Mouse (Mus musculus) forebrain, embryonic 12.5 days (tissue): ENCODE measurements at regions not wholly inside any gene's neighbourhood (a gene's known extent, or its start where the extent isn't known, plus 50 kb on each side); places are given as distances from the start of the nearest gene placed in this dataset.
A peak's percentile ranks its signal among the peaks of the same experiment; 100 is the strongest.

Experiments used
- ATAC-seq: fragments of 200-750 bp; cut with Nextera tagmentation; 2 replicates; pipeline ENCODE4 v1.8.0; 2017; ENCODE audit warnings: moderate TSS enrichment; ENCODE audit not compliant: low FRiP score
- H3K27ac ChIP-seq: fragments of 300-500 bp; sonication (generic); 2 replicates; pipeline ENCODE4 v1.5.1; 2016; ENCODE audit warnings: mild to moderate bottlenecking
- H3K27me3 ChIP-seq: fragments of 300-500 bp; sonication (generic); 2 replicates; pipeline ENCODE4 v1.6.1; 2016; ENCODE audit warnings: mild to moderate bottlenecking
- H3K36me3 ChIP-seq: fragments of 300-500 bp; sonication (generic); replicated peaks from 2 replicates; pipeline ENCODE4 v1.6.1; 2016; ENCODE audit warnings: mild to moderate bottlenecking
- H3K4me1 ChIP-seq: fragments of 300-500 bp; sonication (generic); 2 replicates; pipeline ENCODE4 v1.6.1; 2016
- H3K4me2 ChIP-seq: fragments of 300-500 bp; sonication (generic); 2 replicates; pipeline ENCODE4 v1.6.1; 2016; ENCODE audit warnings: mild to moderate bottlenecking, moderate library complexity
- H3K4me3 ChIP-seq: fragments of 300-500 bp; sonication (generic); replicated peaks from 2 replicates; pipeline ENCODE4 v1.5.1; 2016; ENCODE audit warnings: mild to moderate bottlenecking
- H3K9ac ChIP-seq: fragments of 300-500 bp; sonication (generic); 2 replicates; pipeline ENCODE4 v1.6.1; 2016; ENCODE audit warnings: mild to moderate bottlenecking
- H3K9me3 ChIP-seq: fragments of 300-500 bp; sonication (generic); 2 replicates; pipeline ENCODE4 v1.6.1; 2016
- WGBS: fragments of 180-500 bp; shearing (Covaris S2); methylation state at CpG from one replicate; pipeline ENCODE4 v1.1.7; 2016; 5-methylcytosine and 5-hydroxymethylcytosine counted together

- no peak overlapping the region for H3K27ac ChIP-seq
- no peak overlapping the region for H3K4me3 ChIP-seq
Observed at GRCm38 (mm10) chr9:87894051-87894450, 163.0 kb upstream of the Tbx18 start.

GRCm38 (mm10) chr9:87894596-87894995 lies 163.5 kb upstream of the Tbx18 start:
- 45% methylated on average over 3 of the region's 3 CpGs for WGBS
- no peak for ATAC-seq

More at GRCm38 (mm10) chr9:87894051-87894450, 163.0 kb upstream of the Tbx18 start:
- no peak overlapping the region for H3K4me2 ChIP-seq
- ATAC-seq = 0 out of 2 replicates have a peak, but pooled peaks have one; percentile 43
- H3K4me1 ChIP-seq = peaks cover 13% of the 10 kb centered on the region
- H3K27me3 ChIP-seq = no peaks in the 10 kb centered on the region
- no peaks in the 10 kb centered on the region for H3K36me3 ChIP-seq
- H3K9me3 ChIP-seq = no peaks in the 10 kb centered on the region
- WGBS = 16% methylated on average over 4 of the region's 4 CpGs
- no peak overlapping the region for H3K9ac ChIP-seq

DNA sequence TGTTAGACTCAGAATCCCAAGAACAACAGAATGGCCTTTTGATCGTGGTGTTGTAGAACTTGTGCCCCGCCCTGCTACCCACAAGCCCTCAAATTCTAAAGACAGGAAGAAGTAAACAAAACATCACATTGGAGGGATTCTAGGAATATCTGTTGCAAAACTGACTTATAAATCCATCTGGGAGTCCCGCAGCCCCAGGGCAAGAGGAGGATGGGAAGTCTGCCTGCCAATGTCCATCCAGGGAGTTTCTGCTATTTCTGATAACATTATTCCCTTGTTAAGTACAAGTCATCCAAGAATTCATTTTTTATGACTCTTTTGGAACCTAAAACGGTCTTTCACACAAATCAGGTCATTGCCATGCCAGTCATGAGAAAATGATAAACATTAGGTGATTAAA lies 164.5 kb upstream of the Tbx18 start:
- Histone ChIP-seq H3K4me2 (no peak overlapping the region), H3K27me3 (no peaks in the 10 kb centered on the region), H3K4me1 (peaks cover 13% of the 10 kb centered on the region), H3K27ac (no peak overlapping the region), H3K9ac (no peak overlapping the region), H3K36me3 (no peaks in the 10 kb centered on the region), H3K9me3 (no peaks in the 10 kb centered on the region), H3K4me3 (no peak overlapping the region)
- WGBS = 88% methylated on average over 4 of the region's 4 CpGs
- no peak for ATAC-seq

More at GRCm38 (mm10) chr9:87894596-87894995, 163.5 kb upstream of the Tbx18 start:
- Histone ChIP-seq H3K4me3 (no peak overlapping the region), H3K27me3 (no peaks in the 10 kb centered on the region), H3K9ac (no peak overlapping the region), H3K4me1 (peaks cover 13% of the 10 kb centered on the region), H3K36me3 (no peaks in the 10 kb centered on the region), H3K27ac (no peak overlapping the region), H3K4me2 (no peak overlapping the region), H3K9me3 (no peaks in the 10 kb centered on the region)

GRCm38 (mm10) chr9:87897336-87897735 lies 166.3 kb upstream of the Tbx18 start:
- H3K36me3 ChIP-seq = no peaks in the 10 kb centered on the region
- no peak for ATAC-seq
- H3K9ac ChIP-seq = no peak overlapping the region
- no peak overlapping the region for H3K27ac ChIP-seq
- no peak overlapping the region for H3K4me2 ChIP-seq
- no peaks in the 10 kb centered on the region for H3K9me3 ChIP-seq
- no peaks in the 10 kb centered on the region for H3K27me3 ChIP-seq
- 75% methylated on average over 3 of the region's 3 CpGs for WGBS
- H3K4me3 ChIP-seq = no peak overlapping the region
- H3K4me1 ChIP-seq = peaks cover 13% of the 10 kb centered on the region

DNA sequence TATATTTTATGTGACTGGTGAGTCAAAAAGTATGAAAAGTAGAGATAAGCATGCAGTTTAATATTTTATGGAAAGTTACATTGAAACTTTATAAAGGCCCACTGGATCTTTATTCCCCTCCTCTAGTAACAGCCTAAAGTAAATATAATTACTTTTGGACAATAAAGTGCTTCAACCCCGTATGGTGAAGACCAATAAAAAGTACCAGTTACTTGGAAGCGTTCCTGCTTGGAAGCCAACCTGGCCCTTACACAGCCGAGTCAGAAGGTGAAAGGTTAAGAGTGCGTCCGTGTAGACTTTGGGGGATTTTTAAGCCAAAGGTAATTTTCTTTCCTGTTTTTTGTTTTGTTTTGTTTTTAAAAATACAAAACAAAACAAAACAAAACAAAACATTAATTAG lies 168.3 kb upstream of the Tbx18 start:
- no peak for ATAC-seq
- whole genome bisulfite sequencing = 73% methylated on average over 5 of the region's 5 CpGs

GRCm38 (mm10) chr9:87899800-87900199 lies 168.7 kb upstream of the Tbx18 start:
- H3K4me3 ChIP-seq = no peak overlapping the region
- no peak for ATAC-seq
- 56% methylated on average over 7 of the region's 7 CpGs for WGBS
- no peaks in the 10 kb centered on the region for H3K36me3 ChIP-seq
- H3K27me3 ChIP-seq = no peaks in the 10 kb centered on the region
- H3K9ac ChIP-seq = no peak overlapping the region
- H3K4me2 ChIP-seq = no peak overlapping the region
- H3K4me1 ChIP-seq = peaks cover 5% of the 10 kb centered on the region; the same call in 1 of the 2 replicates
- no peaks in the 10 kb centered on the region for H3K9me3 ChIP-seq
- no peak overlapping the region for H3K27ac ChIP-seq

More for the DNA sequence above, 168.3 kb upstream of the Tbx18 start:
- Histone ChIP-seq H3K27ac (no peak overlapping the region), H3K4me2 (no peak overlapping the region), H3K9ac (no peak overlapping the region), H3K4me3 (no peak overlapping the region), H3K4me1 (peaks cover 8% of the 10 kb centered on the region), H3K27me3 (no peaks in the 10 kb centered on the region), H3K9me3 (no peaks in the 10 kb centered on the region), H3K36me3 (no peaks in the 10 kb centered on the region)

DNA sequence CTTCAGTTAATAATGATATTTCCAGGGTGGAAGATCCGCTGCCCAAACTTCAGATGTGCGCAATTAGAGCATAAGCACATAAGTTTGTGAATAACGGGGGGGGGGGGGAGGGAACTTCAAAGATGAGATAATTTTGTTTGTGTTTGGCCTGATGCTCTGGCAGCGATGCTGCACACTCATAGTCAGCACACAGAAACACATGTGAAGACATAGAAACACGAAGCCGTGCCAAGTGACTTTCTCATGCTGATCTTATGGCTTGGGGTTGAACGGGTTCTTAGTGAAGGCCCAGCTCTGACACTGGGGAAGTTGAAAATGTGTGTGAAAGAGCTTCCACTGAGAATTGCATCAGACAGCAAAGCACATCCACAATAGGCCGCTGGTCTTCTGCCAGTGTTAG lies 190.2 kb upstream of the Tbx18 start:
- WGBS = 95% methylated on average over 8 of the region's 8 CpGs
- Histone ChIP-seq H3K4me2 (no peak overlapping the region), H3K4me3 (no peak overlapping the region), H3K9me3 (no peaks in the 10 kb centered on the region), H3K27ac (no peak overlapping the region), H3K27me3 (no peaks in the 10 kb centered on the region), H3K4me1 (no peaks in the 10 kb centered on the region), H3K9ac (no peak overlapping the region), H3K36me3 (no peaks in the 10 kb centered on the region)
- ATAC-seq = no peak

- H3K27me3 ChIP-seq = no peaks in the 10 kb centered on the region
- no peak overlapping the region for H3K4me2 ChIP-seq
- WGBS = 91% methylated on average over 4 of the region's 4 CpGs
Observed at GRCm38 (mm10) chr9:87925151-87925550, 194.1 kb upstream of the Tbx18 start.

DNA sequence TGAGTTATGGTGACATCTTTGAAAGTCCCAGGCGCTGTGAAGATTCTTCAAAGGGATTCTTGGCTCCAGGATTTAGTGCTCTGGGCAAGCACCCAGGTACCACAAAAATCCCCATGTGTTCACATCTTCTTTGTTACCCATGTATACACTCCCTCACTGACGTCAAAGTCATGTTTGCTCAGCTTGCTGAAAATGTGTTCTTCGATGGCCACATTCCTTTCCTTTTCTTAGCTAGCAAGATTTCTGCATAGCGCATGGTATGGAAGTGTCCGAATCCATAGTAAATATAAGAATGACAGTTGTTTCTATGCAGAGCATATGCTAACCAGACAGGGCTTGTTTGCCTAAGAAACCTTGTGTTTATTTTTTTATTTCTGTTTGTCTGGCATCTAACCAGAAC lies 202.2 kb upstream of the Tbx18 start:
- Histone ChIP-seq H3K9me3 (no peaks in the 10 kb centered on the region), H3K27me3 (no peaks in the 10 kb centered on the region)
- no peak for ATAC-seq

More at GRCm38 (mm10) chr9:87925151-87925550, 194.1 kb upstream of the Tbx18 start:
- H3K9me3 ChIP-seq = no peaks in the 10 kb centered on the region
- H3K27ac ChIP-seq = no peak overlapping the region
- H3K9ac ChIP-seq = no peak overlapping the region
- H3K4me1 ChIP-seq = no peaks in the 10 kb centered on the region
- no peak for ATAC-seq
- H3K36me3 ChIP-seq = no peaks in the 10 kb centered on the region
- no peak overlapping the region for H3K4me3 ChIP-seq

DNA sequence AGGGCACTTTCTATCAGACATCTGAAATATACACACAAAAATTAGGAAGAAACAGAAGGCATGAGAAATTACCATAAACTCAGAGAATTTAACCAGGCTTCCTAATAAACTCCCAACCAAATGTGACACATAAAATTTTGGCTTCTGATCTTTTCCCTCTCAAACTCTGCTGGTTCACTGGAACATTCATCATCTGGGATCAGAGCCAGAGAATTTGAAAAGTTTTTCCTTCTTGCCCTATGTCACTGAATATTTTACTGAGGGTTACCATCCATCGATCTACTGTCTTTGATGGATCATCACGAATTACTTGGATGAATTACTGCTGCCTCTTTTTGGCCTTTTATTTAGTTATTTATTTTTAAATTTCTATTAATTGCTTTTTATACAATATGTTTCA lies 221.4 kb upstream of the Tbx18 start:
- no peak for ATAC-seq
- Histone ChIP-seq H3K27ac (no peak overlapping the region), H3K4me2 (no peak overlapping the region), H3K9me3 (no peaks in the 10 kb centered on the region), H3K27me3 (no peaks in the 10 kb centered on the region), H3K4me1 (no peaks in the 10 kb centered on the region), H3K4me3 (no peak overlapping the region), H3K9ac (no peak overlapping the region), H3K36me3 (no peaks in the 10 kb centered on the region)
- WGBS = 97% methylated on average over 2 of the region's 2 CpGs

More for the DNA sequence above, 202.2 kb upstream of the Tbx18 start:
- no peak overlapping the region for H3K4me2 ChIP-seq
- H3K36me3 ChIP-seq = no peaks in the 10 kb centered on the region
- WGBS = 89% methylated on average over 5 of the region's 5 CpGs
- H3K4me1 ChIP-seq = no peaks in the 10 kb centered on the region
- no peak overlapping the region for H3K27ac ChIP-seq
- H3K9ac ChIP-seq = no peak overlapping the region
- no peak overlapping the region for H3K4me3 ChIP-seq

DNA sequence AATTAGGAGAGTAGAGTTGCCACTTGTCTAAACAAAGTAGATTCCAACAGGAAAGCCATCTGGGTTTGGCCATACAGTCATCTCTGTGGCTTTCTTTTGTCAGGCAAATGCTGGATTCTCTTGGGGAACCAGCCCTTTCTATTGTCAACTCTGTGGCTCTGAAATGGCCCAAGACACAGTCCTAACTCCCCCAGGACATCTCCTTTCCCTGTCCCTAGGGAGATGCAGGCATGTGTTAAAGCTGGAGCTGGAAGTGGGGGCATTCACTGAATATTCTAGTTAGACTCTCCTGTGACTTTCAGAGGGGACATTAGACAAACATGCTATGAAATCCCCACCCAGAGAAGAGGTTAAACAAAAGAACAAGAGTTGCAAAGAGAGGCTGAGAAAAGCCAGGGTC lies 223.9 kb upstream of the Tbx18 start:
- no peak overlapping the region for H3K9ac ChIP-seq
- no peak overlapping the region for H3K4me3 ChIP-seq
- no peaks in the 10 kb centered on the region for H3K9me3 ChIP-seq
- H3K27me3 ChIP-seq = no peaks in the 10 kb centered on the region
- ATAC-seq = no peak
- no peak overlapping the region for H3K27ac ChIP-seq
- no peaks in the 10 kb centered on the region for H3K4me1 ChIP-seq
- H3K36me3 ChIP-seq = no peaks in the 10 kb centered on the region
- H3K4me2 ChIP-seq = no peak overlapping the region

DNA sequence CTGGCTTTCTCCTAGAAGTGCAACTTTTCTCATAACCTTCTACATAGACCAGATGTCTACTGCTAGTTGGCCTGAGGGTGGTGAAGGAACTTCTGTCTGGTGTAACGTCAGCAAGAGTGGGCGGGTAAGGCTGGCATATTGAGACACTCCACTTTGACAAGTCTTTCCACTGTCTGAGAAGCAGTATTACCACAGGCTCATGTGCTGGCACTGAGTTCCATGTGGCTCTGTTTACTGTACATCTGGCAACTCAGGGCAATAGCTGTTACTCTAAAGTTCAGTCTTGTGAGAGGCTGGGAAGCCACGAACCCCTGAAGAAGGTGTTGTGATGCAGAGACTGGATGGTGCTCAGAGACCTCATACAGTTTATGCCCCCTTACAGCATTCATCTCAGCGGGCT lies 230.7 kb upstream of the Tbx18 start:
- no peaks in the 10 kb centered on the region for H3K27me3 ChIP-seq
- no peak overlapping the region for H3K4me2 ChIP-seq
- no peaks in the 10 kb centered on the region for H3K9me3 ChIP-seq
- no peak overlapping the region for H3K4me3 ChIP-seq
- H3K36me3 ChIP-seq = no peaks in the 10 kb centered on the region
- no peak overlapping the region for H3K27ac ChIP-seq
- no peaks in the 10 kb centered on the region for H3K4me1 ChIP-seq
- no peak overlapping the region for H3K9ac ChIP-seq
- 92% methylated on average over 4 of the region's 4 CpGs for WGBS
- ATAC-seq = no peak

DNA sequence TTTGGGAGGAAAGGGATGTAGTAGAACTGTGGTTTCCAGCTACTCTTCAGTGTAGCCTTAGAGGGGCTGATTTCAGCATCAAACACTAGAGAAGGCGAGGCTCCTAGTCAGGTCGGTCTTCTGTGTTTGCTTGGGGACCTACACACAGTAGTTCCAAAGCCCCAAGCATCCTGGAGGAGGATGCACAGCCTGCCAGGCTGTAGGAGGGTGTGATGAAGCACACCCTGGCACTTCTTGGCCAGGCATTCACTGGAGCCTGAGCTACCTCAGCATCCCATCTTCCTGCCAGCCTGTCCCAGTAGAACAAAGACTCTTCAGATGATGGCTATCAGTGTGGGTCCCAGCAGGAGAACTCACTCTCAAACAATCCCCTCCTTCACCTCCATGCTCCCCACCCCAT lies 233.4 kb upstream of the Tbx18 start:
- Histone ChIP-seq H3K27ac (no peak overlapping the region), H3K9ac (no peak overlapping the region), H3K36me3 (no peaks in the 10 kb centered on the region), H3K27me3 (no peaks in the 10 kb centered on the region), H3K9me3 (no peaks in the 10 kb centered on the region), H3K4me2 (no peak overlapping the region), H3K4me3 (no peak overlapping the region), H3K4me1 (no peaks in the 10 kb centered on the region)
- ATAC-seq = no peak
- 90% methylated on average over 2 of the region's 2 CpGs for WGBS
